Mouse (Mus musculus) lung, postnatal 10 days (tissue): ENCODE results near the gene Atp5d.

ENCODE experiments used
- DNase-seq: peaks from one replicate; pipeline ENCODE4 v3.0.0; 2021

Atp5d gene

DNA sequence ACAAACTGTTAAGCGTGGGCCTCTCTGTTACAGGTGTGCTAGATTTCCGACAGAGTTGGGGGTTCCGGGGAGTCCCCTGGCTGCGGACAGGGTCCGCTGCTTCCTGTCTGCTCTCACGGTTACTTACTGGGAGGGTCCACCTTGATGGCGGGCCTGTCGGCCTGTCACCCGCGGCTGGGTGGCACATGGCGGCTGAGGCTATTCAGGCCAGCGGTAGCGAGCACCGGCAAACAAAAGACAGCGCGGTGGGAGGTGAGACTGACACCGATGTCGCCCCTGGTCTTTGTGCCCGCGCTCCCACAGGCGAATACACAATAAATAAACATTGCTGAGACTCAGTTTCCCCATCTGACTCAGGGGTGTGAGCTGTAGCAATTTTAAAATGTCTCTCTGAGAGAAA lies 51.6 kb downstream of the Atp5d start:
- no peak for DNase-seq

DNA sequence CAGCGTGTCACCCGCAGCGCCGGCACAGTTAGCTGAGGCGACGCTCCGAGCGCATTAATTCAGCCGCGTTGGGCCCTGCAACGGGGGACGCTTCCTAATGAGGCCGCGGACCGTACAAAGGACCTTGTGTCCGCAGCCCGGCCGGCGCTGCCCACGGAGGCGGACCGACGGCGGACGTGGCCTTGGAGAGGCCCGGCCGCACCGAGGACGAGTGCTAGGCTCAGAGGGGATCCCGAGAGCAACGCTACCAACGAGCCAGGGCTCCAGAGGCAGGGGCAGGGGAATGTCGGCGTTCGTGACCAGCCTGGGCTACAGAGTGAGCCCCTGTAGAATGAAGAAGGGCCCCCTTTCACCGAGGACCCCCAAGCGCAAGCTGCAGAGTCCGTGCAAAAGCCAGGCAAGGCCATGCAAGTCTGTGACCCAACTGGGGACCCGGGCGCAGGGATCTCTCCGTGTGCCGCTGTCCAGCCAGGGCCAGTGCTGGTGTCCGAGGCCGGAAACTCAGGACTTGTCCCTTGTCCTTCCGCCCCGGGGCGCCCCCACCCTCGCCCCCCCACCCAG lies 52.1 kb downstream of the Atp5d start:
- peak; percentile 66 for DNase-seq

DNA sequence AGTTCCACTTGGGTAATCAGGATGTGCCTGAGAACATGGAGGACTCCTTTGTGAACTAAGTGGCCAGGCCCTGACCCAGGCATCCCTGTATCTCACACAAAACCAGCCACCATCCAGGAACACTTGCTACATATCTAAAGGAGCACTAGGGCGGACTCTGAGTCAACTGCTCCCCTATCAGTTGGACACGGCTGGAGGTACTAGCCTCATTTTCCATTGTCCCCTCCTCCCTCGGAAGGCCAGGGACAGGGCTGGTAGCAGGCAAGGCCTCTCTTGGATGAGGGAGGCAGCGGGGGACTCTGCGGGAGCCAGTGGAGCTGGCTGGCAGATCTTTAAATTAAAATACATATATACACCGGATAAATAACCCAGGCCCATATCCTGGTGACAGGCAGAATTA lies 55.5 kb downstream of the Atp5d start:
- no peak for DNase-seq

DNA sequence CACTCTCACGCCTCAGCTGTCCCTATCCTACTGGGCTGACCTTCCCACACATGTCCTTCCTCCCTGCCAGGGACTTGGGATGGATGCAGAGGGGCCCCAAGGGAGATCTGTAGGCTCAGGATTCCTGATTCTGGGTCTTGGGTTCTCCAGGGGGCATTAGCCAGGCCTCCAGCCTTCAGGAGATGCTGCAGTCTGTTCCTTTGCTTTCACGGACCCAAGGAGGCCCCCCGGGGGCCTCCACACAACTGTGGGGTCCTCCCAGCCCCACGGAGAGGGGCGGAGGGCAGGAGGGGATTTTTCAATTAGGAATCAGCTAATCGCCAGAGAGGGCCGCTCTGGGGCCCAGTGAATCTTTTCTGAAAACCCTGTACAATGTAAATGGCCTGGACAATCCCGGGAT lies 56.0 kb downstream of the Atp5d start:
- no peak for DNase-seq
